Mouse (Mus musculus): Measurements from ENCODE around the gene Dnaaf2.
"Not testable (repeated sequence)": the region's sequence is repeated elsewhere in the genome, so short reads cannot be mapped to it uniquely, and the experiment has no call there.

GRCm38 (mm10) chr12:69163586-69163985, 34.6 kb downstream of the Dnaaf2 start:
- TF ChIP-seq CTCF, EP300 (IDR thresholded peaks at IDR 0.05; ENCODE audit: low read depth): not testable (repeated sequence)
